Mouse (Mus musculus) brain, adult 10 weeks (tissue): ENCODE measurements around the gene Poc1a. TPM values are rescaled to one million over a fixed set of nuclear protein-coding genes. Genes with fewer than 3 reads are reported as not detected.

Source experiments
- polyA plus RNA-seq: library from polyadenylated mRNA; stranded (reverse); fragments of 350-450 nt; fragmentation: Illumina TruSeq; extraction: RNeasy Lipid Tissue Mini Kit (QIAGEN cat#74804); gene quantifications from one replicate; pipeline ENCODE4 v1.2.3, GENCODE M21; 2015; ENCODE audit warnings: low read depth, low replicate concordance

The Poc1a gene
- 22.6 TPM for polyA plus RNA-seq

DNA sequence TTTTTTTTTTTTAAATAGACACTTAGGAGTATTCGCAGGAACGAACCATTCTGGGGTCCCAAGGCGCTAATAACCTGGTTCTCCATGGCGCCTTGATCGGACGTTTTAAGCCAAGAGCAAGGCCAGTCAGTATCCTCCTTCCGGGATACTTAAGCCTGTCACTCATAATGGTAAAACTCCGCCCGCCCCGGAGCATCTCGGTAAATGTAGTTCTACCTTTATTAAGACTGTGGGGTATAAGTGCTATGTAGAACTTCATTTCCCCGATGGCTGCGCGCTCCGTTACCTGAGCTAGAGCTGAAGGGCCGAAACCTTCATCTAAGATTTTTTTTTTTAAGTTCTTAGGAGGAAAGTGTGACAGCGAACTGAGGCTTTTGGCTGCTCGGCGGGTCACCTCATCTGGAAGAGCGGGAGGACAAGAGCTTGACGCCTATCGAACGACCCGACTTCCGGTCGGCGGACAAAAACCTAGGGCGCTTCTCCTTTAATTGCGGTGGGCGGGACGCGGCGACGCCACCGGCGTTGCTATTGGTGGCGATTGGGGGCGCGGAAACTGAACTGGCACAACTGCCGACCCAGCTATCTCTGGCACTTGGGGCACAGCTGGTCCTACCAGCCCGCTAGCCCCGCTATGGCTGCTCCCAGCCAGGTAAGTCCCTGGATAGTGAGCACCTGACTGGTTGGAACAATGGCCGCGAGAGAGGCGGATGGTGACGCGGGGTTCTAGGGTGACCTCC lies at the start of gene Poc1a:
Poc1a (plus strand) TSS at position 254 of the 737 bp plus-strand sequence.

DNA sequence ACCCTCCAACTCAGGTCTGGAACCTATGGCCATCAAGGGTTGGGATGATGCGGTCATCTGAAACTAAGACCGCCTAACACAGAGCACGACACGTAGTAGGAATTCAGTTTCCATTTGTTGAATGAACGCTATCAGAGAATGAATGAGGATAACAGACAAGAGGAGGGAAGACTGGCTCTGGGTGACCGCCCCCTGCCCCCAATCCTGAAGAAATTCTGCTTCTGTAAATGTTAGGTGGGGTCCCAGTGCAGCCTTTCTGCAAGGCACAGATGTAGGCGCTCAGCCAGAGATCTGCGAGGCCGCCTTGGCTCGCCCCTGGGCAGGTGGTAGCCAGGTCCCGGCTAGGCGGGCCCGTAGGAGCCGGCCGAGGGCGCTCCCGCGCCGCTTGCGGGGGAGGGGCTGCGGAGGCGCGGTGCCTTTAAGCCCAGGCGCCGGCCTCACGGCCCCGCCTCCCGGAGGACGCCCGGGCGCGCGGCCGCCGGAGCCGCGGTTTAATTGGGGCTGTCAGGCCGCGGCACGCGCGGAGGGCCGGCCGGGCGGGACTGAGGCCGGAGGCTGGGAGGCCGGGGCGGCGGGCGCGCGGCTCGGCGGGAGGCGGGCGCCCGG lies 87.4 kb downstream of the Poc1a start, which contains the start of gene Dusp7:
Dusp7 (plus strand) TSS at position 521 of the 606 bp plus-strand sequence.

Other genes starting within 250 kb of the Poc1a start
- gene Col6a4, start 184.3 kb upstream of the Poc1a start, polyA plus RNA-seq = 2.9 TPM
- gene Glyctk, start 122.9 kb upstream of the Poc1a start, polyA plus RNA-seq = 2.7 TPM
- 104 TPM for gene Wdr82, start 110.1 kb upstream of the Poc1a start, polyA plus RNA-seq
- gene Ppm1m, start 81.3 kb upstream of the Poc1a start, polyA plus RNA-seq = 33.0 TPM
- gene Twf2, start 78.0 kb upstream of the Poc1a start, polyA plus RNA-seq = 67.1 TPM
- gene Tlr9, start 58.5 kb upstream of the Poc1a start, polyA plus RNA-seq = 0.61 TPM
- 108 TPM for gene Alas1, start 32.4 kb upstream of the Poc1a start, polyA plus RNA-seq
- gene Dusp7, start 87.6 kb downstream of the Poc1a start, polyA plus RNA-seq = 43.8 TPM
- 573 TPM for gene Rpl29, start 148.4 kb downstream of the Poc1a start, polyA plus RNA-seq
- gene Acy1, start 157.3 kb downstream of the Poc1a start, polyA plus RNA-seq = 19.3 TPM
- 23.2 TPM for gene Abhd14b, start 166.4 kb downstream of the Poc1a start, polyA plus RNA-seq
- 52.0 TPM for gene Abhd14a, start 166.6 kb downstream of the Poc1a start, polyA plus RNA-seq
- gene Pcbp4, start 172.2 kb downstream of the Poc1a start, polyA plus RNA-seq = 165 TPM
- gene Gpr62, start 184.9 kb downstream of the Poc1a start, polyA plus RNA-seq = 10.9 TPM
- 37.0 TPM for gene Rrp9, start 194.9 kb downstream of the Poc1a start, polyA plus RNA-seq
- 4.1 TPM for gene Parp3, start 195.9 kb downstream of the Poc1a start, polyA plus RNA-seq
- not detected for gene Iqcf1, start 218.9 kb downstream of the Poc1a start, polyA plus RNA-seq
- not detected for gene Iqcf5, start 233.5 kb downstream of the Poc1a start, polyA plus RNA-seq